Comparison of ENCODE assay signal across 28 mouse cellular contexts in the genomic region with DNA sequence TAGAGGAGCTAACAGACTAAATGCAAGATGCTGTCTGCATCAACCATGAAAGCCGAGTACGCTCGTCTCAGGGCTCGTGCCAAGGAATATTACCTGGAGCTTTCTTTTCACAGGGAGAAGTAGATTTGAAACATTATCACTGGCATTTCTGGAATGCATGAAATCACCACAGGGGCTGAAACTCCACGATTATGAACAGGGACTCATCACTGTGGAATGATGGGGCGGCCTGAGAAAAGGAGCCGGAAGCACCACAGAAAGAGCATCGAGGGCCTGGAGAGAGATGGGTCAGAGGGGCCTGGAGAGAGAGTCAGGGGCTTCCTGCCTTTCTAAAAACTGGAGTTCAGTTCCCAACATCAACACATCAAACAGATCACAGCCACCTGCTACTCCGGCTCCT. TPM values are rescaled to one million over a fixed set of nuclear protein-coding genes. Genes with fewer than 3 reads are reported as not detected.
DNase-seq lines count a peak whose midpoint lies in the region; ATAC-seq lines count a peak whose summit lies in the region.
"Had no signal": no experiment of that assay in that cellular context is flagged by ENCODE, and none has a peak within 500 bp of the region (broad histone marks: within the 10 kb centered on the region; RNA-seq: fewer than 3 reads in every experiment).

No protein-coding gene starts in this region.

- 64% methylated on average over 9 of the region's 9 CpGs for WGBS in limb, embryonic 13.5 days
- WGBS in limb, embryonic 10.5 days, result 83% methylated on average over 9 of the region's 9 CpGs
- 47% methylated on average over 9 of the region's 9 CpGs for WGBS in embryonic facial prominence, embryonic 15.5 days
- 84% methylated on average over 9 of the region's 9 CpGs for WGBS in forebrain, embryonic 14.5 days

- no peaks in the 10 kb centered on the region for H3K4me1 ChIP-seq in limb, embryonic 13.5 days
- H3K4me1 ChIP-seq in limb, embryonic 10.5 days, result no peaks in the 10 kb centered on the region
- peaks cover 7% of the 10 kb centered on the region; the same call in 1 of the 2 replicates for H3K4me1 ChIP-seq in embryonic facial prominence, embryonic 15.5 days
- no peaks in the 10 kb centered on the region for H3K4me1 ChIP-seq in forebrain, embryonic 14.5 days (ENCODE audit: control insufficient read depth, insufficient read depth, low read length)
- H3K4me1 ChIP-seq: forebrain, embryonic 15.5 days; hindbrain, embryonic 10.5 days; hindbrain, embryonic 15.5 days; kidney, embryonic 15.5 days; liver, embryonic 12.5 days; midbrain, embryonic 13.5 days had no signal

- no peak overlapping the region for H3K9ac ChIP-seq in limb, embryonic 13.5 days
- H3K9ac ChIP-seq in embryonic facial prominence, embryonic 15.5 days, result no peak overlapping the region
- H3K9ac ChIP-seq in forebrain, embryonic 14.5 days (ENCODE audit: low read length), result no peak overlapping the region
- H3K9ac ChIP-seq: forebrain, embryonic 15.5 days; hindbrain, embryonic 15.5 days; kidney, embryonic 15.5 days; liver, embryonic 12.5 days; liver, postnatal 0 days; midbrain, embryonic 13.5 days had no signal

- DNase-seq in limb, embryonic 10.5 days (ENCODE audit: low spot score), result no peak
- peak; percentile 79 for DNase-seq in Muller cell, postnatal 12 days (ENCODE audit: inconsistent ontology term)
- no peak for DNase-seq in left cerebral cortex, adult 11 months (ENCODE audit: low spot score)
- DNase-seq in forebrain, embryonic 14.5 days (ENCODE audit: low spot score), result no peak
- DNase-seq: adrenal gland, postnatal 10 days; cerebellum, adult 11 months; cerebellum, adult 9-10 months; embryo, embryonic 11 days; gastrocnemius, postnatal 10 days; heart, postnatal 10 days; kidney, adult 11 months; kidney, postnatal 25 days; liver, postnatal 0 days; retina, postnatal 1 day; right cerebral cortex, postnatal 14 days; thymus, postnatal 4 days had no signal

- H3K4me3 ChIP-seq in limb, embryonic 13.5 days, result no peak overlapping the region
- no peak overlapping the region for H3K4me3 ChIP-seq in limb, embryonic 10.5 days
- no peak overlapping the region for H3K4me3 ChIP-seq in embryonic facial prominence, embryonic 15.5 days (replicated peaks)
- no peak overlapping the region for H3K4me3 ChIP-seq in forebrain, embryonic 14.5 days (ENCODE audit: low read depth, low read length)
- H3K4me3 ChIP-seq: forebrain, embryonic 15.5 days; hindbrain, embryonic 10.5 days; hindbrain, embryonic 15.5 days; kidney, embryonic 15.5 days; left cerebral cortex, adult 2 months; liver, embryonic 12.5 days; midbrain, embryonic 13.5 days had no signal

- H3K36me3 ChIP-seq in limb, embryonic 13.5 days, result peaks cover 26% of the 10 kb centered on the region
- H3K36me3 ChIP-seq in limb, embryonic 10.5 days, result peaks cover 14% of the 10 kb centered on the region; the same call in 1 of the 2 replicates
- H3K36me3 ChIP-seq in embryonic facial prominence, embryonic 15.5 days, result peaks cover 10% of the 10 kb centered on the region; the same call in 1 of the 2 replicates
- H3K36me3 ChIP-seq in forebrain, embryonic 14.5 days (ENCODE audit: control insufficient read depth, insufficient read depth, low read length), result peaks cover 2% of the 10 kb centered on the region; the same call in 1 of the 2 replicates
- H3K36me3 ChIP-seq: forebrain, embryonic 15.5 days had no signal

- H3K9me3 ChIP-seq in limb, embryonic 13.5 days, result no peaks in the 10 kb centered on the region
- H3K9me3 ChIP-seq in limb, embryonic 10.5 days (replicated peaks), result no peaks in the 10 kb centered on the region
- H3K9me3 ChIP-seq in embryonic facial prominence, embryonic 15.5 days (replicated peaks), result no peaks in the 10 kb centered on the region
- no peaks in the 10 kb centered on the region for H3K9me3 ChIP-seq in forebrain, embryonic 14.5 days (replicated peaks; ENCODE audit: control insufficient read depth, low read length)
- H3K9me3 ChIP-seq: forebrain, embryonic 15.5 days; hindbrain, embryonic 10.5 days; hindbrain, embryonic 15.5 days; kidney, embryonic 15.5 days; liver, embryonic 12.5 days; midbrain, embryonic 13.5 days had no signal

- no peak for ATAC-seq in limb, embryonic 13.5 days (ENCODE audit: low FRiP score, low read depth)
- ATAC-seq in embryonic facial prominence, embryonic 15.5 days (ENCODE audit: insufficient number of reproducible peaks, low FRiP score, low TSS enrichment, low read depth), result no peak
- no peak for ATAC-seq in forebrain, embryonic 14.5 days
- ATAC-seq: forebrain, embryonic 15.5 days; inflammation-experienced regulatory T-cells, adult 6 months; liver, embryonic 12.5 days; liver, postnatal 0 days; midbrain, embryonic 13.5 days had no signal

- H3K27me3 ChIP-seq in limb, embryonic 13.5 days, result no peaks in the 10 kb centered on the region
- H3K27me3 ChIP-seq in limb, embryonic 10.5 days (ENCODE audit: low read depth, poor library complexity, severe bottlenecking), result no peaks in the 10 kb centered on the region
- H3K27me3 ChIP-seq in embryonic facial prominence, embryonic 15.5 days, result no peaks in the 10 kb centered on the region
- H3K27me3 ChIP-seq in forebrain, embryonic 14.5 days (replicated peaks; ENCODE audit: control insufficient read depth, insufficient read depth, low read length), result no peaks in the 10 kb centered on the region
- H3K27me3 ChIP-seq: forebrain, embryonic 15.5 days; hindbrain, embryonic 15.5 days; kidney, embryonic 15.5 days; liver, embryonic 12.5 days; midbrain, embryonic 13.5 days had no signal

- no peak overlapping the region for H3K4me2 ChIP-seq in limb, embryonic 13.5 days (replicated peaks)
- H3K4me2 ChIP-seq in embryonic facial prominence, embryonic 15.5 days (replicated peaks), result no peak overlapping the region
- no peak overlapping the region for H3K4me2 ChIP-seq in forebrain, embryonic 14.5 days (ENCODE audit: low read length)
- H3K4me2 ChIP-seq: forebrain, embryonic 15.5 days; heart, embryonic 11.5 days; hindbrain, embryonic 15.5 days; kidney, embryonic 15.5 days; liver, embryonic 12.5 days; midbrain, embryonic 13.5 days had no signal

- H3K27ac ChIP-seq in limb, embryonic 13.5 days, result peak overlapping the region; percentile 2; the same call in 1 of the 2 replicates
- H3K27ac ChIP-seq in limb, embryonic 10.5 days, result no peak overlapping the region
- 0 out of 2 replicates have a peak overlapping the region, but pooled peaks have one; percentile 28 for H3K27ac ChIP-seq in embryonic facial prominence, embryonic 15.5 days (replicated peaks)
- no peak overlapping the region for H3K27ac ChIP-seq in forebrain, embryonic 14.5 days (ENCODE audit: low read depth, low read length)
- H3K27ac ChIP-seq: forebrain, embryonic 15.5 days; hindbrain, embryonic 10.5 days; hindbrain, embryonic 15.5 days; kidney, embryonic 15.5 days; left cerebral cortex, adult 2 months; liver, embryonic 12.5 days; macrophage; midbrain, embryonic 13.5 days had no signal

RNA-seq across cellular contexts. Expression of a gene that starts 25.6 kb away (rescaled TPM):
- polyA plus RNA-seq in limb, embryonic 13.5 days (2015; fragmentation: Nextera tagmentation; extraction: Ambion mirVana), result 8.8 and 10.3 TPM in 2 replicates
- polyA plus RNA-seq in limb, embryonic 10.5 days (2016; fragmentation: Nextera tagmentation; extraction: Ambion mirVana), result 7.1 and 7.9 TPM in 2 replicates
- polyA plus RNA-seq in embryonic facial prominence, embryonic 15.5 days (2015; fragmentation: Nextera tagmentation; extraction: Ambion mirVana), result 9.8 and 9.9 TPM in 2 replicates
- polyA plus RNA-seq in forebrain, embryonic 14.5 days (2014; fragmentation: Nextera tagmentation; extraction: Ambion mirVana), result 4.6 and 5.5 TPM in 2 replicates

RNA-seq across cellular contexts. Expression of a gene that starts 54.0 kb away (rescaled TPM):
- polyA plus RNA-seq in limb, embryonic 13.5 days (2015; fragmentation: Nextera tagmentation; extraction: Ambion mirVana), result 18.5 and 18.9 TPM in 2 replicates
- 2.4 and 3.9 TPM in 2 replicates for polyA plus RNA-seq in limb, embryonic 10.5 days (2016; fragmentation: Nextera tagmentation; extraction: Ambion mirVana)
- 76.3 and 77.3 TPM in 2 replicates for polyA plus RNA-seq in embryonic facial prominence, embryonic 15.5 days (2015; fragmentation: Nextera tagmentation; extraction: Ambion mirVana)
- polyA plus RNA-seq in forebrain, embryonic 14.5 days (2014; fragmentation: Nextera tagmentation; extraction: Ambion mirVana), result 3.7 and 5.8 TPM in 2 replicates

Comparison
In these comparisons a context has a peak if more than half of its experiments do, and no peak if none do; other contexts are left out.
1. H3K27ac ChIP-seq: peak in limb, embryonic 13.5 days (single experiment) and embryonic facial prominence, embryonic 15.5 days (single experiment); none in limb, embryonic 10.5 days (single experiment) and forebrain, embryonic 14.5 days (single experiment).